Mouse (Mus musculus): ENCODE data around the gene Ankrd13c.

DNA sequence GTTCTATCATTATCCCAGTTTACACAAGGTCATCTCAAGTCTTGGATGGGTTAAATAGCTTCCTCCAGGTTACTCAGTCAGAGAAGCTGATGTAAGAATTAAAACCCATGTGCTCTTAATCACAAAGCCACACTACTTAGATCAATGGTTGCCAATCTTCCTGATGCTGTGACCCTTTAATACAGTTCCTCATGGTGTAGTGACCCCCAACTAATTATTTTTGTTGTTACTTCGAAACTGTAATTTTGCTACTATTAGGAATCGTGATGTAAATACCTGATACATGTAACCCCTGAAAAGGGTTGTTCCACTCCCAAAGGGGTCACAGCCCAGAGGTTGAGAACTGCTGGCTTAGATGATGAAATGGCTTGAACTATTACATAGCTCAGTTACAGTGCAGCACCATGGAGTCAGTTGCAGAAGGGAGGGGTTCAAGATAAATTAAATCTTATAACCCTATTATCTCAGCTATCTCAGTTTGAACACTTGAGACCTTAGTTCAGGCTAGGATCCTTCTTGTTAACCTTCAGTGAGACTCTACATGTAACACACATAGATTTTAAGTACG lies 23.7 kb upstream of the Ankrd13c start:
- TF ChIP-seq MAFK (IDR thresholded peaks at IDR 0.05; ENCODE audit: insufficient read depth, low read depth, low read length), result no peak
- TF ChIP-seq CHD2 (IDR thresholded peaks at IDR 0.05; ENCODE audit: low read depth, low read length), result no peak

All from ES-E14 (cell line).